Mouse (Mus musculus): ENCODE data around the gene Mef2d.

DNA sequence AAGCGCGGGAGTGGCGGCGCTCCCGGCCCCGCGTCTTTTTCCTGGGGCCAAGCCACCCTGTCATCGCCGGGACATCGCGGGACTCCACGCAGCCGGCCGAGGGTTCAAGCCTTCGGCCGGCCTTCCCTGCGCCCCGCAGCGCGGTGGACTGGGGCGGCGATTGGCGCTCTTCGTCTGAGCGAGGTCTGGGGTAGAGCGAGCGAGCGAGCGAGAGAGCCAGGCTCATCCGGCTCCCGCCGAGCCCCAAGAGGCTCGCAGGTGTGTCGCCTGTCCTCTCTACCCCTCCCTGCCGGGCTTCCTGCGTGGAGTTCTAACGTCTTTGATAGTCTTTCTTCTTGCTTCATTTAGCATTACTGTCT, 58.8 kb downstream of the Mef2d start:
- TF ChIP-seq CTCF (IDR thresholded peaks at IDR 0.05; ENCODE audit: low read depth, low read length), result no peak
- TF ChIP-seq POLR2A (IDR thresholded peaks at IDR 0.05; ENCODE audit: insufficient read depth, low read length), result no peak

Measured in ES-Bruce4 (cell line).